Mouse (Mus musculus) kidney, adult 2 months (tissue): ENCODE measurements at regions not wholly inside any gene's neighbourhood (a gene's known extent, or its start where the extent isn't known, plus 50 kb on each side); places are given as distances from the start of the nearest gene placed in this dataset.

Experiments
- CTCF ChIP-seq: fragments of 200-500 bp; conservative IDR thresholded peaks from 2 replicates; pipeline ENCODE4 v1.5.1; 2011; ENCODE audit warnings: low read depth, mild to moderate bottlenecking, control low read depth, low read length, moderate library complexity, mixed read lengths; ENCODE audit not compliant: insufficient read depth, insufficient read length
- POLR2A ChIP-seq: fragments of 200-500 bp; IDR thresholded peaks from one replicate; pipeline ENCODE4 v1.6.1; 2011; ENCODE audit warnings: low read depth, low read length, control low read depth

GRCm38 (mm10) chr17:51642682-51643081, 190.4 kb downstream of the Satb1 start:
- TF ChIP-seq CTCF (no peak), POLR2A (no peak)
